In the genomic region with DNA sequence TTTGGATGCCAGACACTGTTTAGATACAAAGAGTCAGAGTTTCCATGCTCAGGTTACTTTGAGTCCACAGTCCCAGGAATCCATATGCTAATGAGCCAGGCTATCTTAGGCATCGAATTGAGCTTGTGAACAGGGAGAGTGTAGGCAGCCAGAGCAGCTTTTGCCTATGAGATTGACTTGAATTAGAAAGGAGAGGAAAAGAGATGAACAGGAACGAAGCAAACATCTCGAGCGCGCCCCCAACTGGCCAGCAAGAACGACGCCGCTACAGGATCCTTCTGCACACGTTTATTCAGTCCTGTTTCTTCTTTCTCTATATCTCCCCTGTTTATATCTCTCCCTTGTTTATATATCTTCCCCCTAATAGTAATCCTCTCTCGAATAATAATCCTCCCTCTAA, we compare ENCODE assay signal across 7 mouse cellular contexts. TPM values are rescaled to one million over a fixed set of nuclear protein-coding genes. Genes with fewer than 3 reads are reported as not detected.
DNase-seq lines count a peak whose midpoint lies in the region.

No protein-coding gene starts in this region.

- DNase-seq in layer of hippocampus, adult 11-12 months (ENCODE audit: low spot score): peak; percentile 72
- DNase-seq in layer of hippocampus, adult 9-10 months (ENCODE audit: low spot score): no peak
- DNase-seq in adrenal gland, postnatal 36 days: peak; percentile 46 to 69
- peak; percentile 63 for DNase-seq in embryo, embryonic 10.5 days (ENCODE audit: low spot score)
- DNase-seq in layer of hippocampus, adult 8-10 months (ENCODE audit: low spot score in 2 of 2): peak; percentile 43 to 72
- peak; percentile 55 for DNase-seq in lung, postnatal 14 days
- peak; percentile 88 for DNase-seq in thymus, postnatal 4 days

RNA-seq across cellular contexts. Expression of a gene that starts 7.2 kb away (rescaled TPM):
- total RNA-seq in adrenal gland, postnatal 36 days (2021): 100 to 1,000 TPM; 184 to 196 TPM
- 100 to 1,000 TPM; 561 to 645 (median 604) TPM for total RNA-seq in layer of hippocampus, adult 8-10 months (2022)

RNA-seq across cellular contexts. Expression of a gene that starts 42.0 kb away (rescaled TPM):
- total RNA-seq in adrenal gland, postnatal 36 days (2021): 1 to 10 TPM; 2.9 to 8.3 TPM
- total RNA-seq in layer of hippocampus, adult 8-10 months (2022): under 1 TPM in 3 of 4 experiments, not detected in 1; 0.16 to 0.18 (median 0.16) TPM

RNA-seq across cellular contexts. Expression of a gene that starts 56.5 kb away (rescaled TPM):
- 10 to 100 TPM; 10.4 to 10.7 TPM for total RNA-seq in adrenal gland, postnatal 36 days (2021)
- total RNA-seq in layer of hippocampus, adult 8-10 months (2022): 1 to 10 TPM; 1.7 to 2.3 (median 1.9) TPM
